Mouse (Mus musculus) lung, postnatal 36 days (tissue): ENCODE measurements around the gene Krtap19-2.

Experiments used
- DNase-seq: peaks from one replicate; pipeline ENCODE4 v3.0.0; 2022; ENCODE audit warnings: mixed read lengths

Gene Krtap19-2

DNA sequence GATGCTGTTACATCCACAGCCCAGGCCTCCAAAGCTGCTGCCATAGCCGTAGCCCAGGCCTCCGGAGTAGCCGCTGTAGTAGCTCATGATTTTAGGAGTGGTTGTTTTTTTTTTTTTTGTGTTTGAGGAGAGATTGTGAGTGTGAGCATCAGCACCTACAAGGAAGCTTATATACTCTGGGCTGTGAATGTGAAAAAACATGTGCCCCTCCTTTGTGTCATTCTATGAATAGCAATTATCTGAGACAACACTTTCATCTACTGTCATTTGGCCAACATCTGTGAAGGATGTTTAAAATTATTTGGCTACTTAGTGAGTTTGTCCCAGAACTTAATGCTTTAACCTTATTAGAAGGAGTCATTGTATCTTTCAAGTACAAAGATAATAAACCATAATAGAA lies at the start of gene Krtap19-2:
Gene Krtap19-2, minus strand, starts transcription at position 101 of the 400 bp plus-strand sequence.
- no peak for DNase-seq

DNA sequence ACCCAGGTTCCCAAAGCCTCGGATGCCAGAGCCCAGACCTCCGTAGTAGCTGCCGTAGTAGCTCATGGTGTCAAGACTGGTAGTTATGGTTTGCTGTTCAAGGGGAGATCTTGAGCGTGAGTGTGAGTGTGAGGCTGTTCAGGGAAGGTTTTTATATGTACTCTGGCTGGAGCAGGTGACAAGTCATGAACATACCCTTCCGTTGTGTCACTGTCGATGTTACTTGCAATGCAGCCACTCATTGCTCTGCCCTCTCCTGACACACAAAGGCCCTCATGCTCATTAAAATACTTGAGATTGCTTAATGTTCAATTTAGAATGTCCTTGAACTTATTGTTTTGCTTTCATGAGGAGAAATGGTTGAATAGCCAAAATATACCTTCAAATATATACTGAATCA lies 22.3 kb upstream of the Krtap19-2 start, which contains the start of gene Krtap19-5:
Gene Krtap19-5, minus strand, starts transcription at position 101 of the 400 bp plus-strand sequence.
- DNase-seq: no peak

DNA sequence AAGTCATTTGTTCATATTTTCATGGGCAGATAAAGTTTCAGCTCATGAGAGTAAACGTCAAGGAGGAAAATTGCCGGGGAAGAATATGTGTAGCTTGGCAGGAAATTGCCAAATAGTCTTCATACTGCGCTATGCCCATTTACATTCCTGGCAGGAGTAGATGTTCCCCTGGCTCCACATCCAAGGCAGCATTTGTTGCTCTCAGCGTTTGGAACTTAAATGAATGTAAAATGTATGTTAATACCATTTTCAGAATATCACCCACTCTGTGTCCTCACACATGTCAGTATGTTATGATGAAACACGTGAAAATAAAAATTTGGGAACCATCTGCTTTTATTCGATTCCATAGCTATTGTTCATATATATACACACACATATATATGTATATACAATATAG lies 12.8 kb upstream of the Krtap19-2 start:
- DNase-seq: no peak

DNA sequence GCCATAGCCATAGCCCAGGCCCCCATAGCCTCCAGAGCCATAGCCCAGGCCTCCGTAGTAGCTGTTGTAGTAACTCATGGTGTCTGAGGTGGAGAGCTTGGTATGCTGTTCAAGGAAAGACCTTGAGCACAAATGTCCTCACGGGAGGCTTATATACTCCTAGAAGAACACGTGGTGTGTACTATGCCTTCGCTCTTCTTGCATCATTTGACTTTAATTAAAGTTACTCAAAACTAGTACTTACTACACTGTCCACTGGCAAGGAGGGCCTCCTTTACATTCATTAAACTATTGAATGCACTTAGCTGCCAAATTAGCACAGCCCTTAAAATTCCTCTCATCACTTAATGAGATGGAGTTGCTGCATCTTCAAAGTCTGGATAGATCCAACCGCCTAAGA lies 10.9 kb upstream of the Krtap19-2 start, which contains the start of gene Krtap19-4:
Gene Krtap19-4, minus strand, starts transcription at position 101 of the 400 bp plus-strand sequence.
- no peak for DNase-seq

DNA sequence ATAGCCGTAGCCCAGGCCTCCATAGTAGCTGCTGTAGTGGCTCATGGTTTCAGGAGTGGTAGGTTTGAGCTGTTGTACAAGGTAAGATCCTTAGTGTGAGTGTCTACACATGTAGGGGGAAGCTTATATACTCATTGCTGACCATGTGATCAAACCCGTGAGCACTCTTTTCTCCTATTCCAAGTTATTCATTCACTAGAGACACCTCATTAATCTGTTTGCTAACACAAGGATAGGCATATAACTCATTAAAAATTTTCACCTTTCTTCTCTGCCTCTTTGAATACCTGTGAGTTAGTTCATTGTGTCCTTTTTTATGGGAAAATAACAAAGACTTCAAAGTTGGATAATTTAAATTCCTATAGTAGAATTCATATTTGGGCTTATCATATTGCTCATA lies 3.9 kb upstream of the Krtap19-2 start, which contains the start of gene Krtap19-3:
Gene Krtap19-3, minus strand, starts transcription at position 101 of the 400 bp plus-strand sequence.
- no peak for DNase-seq

DNA sequence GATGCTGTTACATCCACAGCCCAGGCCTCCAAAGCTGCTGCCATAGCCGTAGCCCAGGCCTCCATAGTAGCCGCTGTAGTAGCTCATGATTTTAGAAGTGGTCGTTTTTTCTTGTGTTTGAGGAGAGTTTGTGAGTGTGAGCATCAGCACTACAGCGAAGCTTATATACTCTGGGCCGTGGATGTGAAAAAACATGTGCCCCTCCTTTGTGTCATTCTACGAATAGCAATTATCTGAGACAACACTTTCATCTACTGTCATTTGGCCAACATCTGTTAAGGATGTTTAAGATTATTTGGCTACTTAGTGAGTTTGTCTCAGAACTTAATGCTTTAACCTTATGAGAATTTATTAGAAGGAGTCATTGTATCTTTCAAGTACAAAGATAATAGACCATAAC lies 4.8 kb downstream of the Krtap19-2 start, which contains the start of gene Krtap19-1:
Gene Krtap19-1, minus strand, starts transcription at position 101 of the 400 bp plus-strand sequence.
- DNase-seq: no peak

DNA sequence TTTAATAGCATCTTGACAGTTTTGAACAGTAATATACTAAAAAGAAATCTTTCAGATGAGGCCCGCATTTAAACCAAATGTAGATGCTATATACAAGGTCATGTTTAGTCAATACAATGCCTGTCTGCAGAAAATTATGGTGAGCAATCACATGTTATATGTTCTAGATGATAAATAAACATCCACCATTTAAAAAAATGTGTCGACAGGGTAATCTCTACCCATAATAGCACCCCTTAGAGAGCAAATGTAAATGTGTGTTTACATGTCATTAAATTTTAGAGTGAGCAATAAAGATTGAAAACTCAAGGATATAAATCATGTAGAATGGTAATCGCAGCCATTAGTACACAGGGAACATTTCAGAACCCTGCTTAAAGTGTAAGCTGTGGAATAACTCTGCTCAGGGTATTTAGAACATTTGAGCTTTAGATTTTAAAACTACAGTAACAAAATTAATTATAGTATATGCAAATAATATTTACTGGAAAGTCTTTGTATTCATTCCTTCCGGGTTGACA lies 9.1 kb downstream of the Krtap19-2 start:
- no peak for DNase-seq

DNA sequence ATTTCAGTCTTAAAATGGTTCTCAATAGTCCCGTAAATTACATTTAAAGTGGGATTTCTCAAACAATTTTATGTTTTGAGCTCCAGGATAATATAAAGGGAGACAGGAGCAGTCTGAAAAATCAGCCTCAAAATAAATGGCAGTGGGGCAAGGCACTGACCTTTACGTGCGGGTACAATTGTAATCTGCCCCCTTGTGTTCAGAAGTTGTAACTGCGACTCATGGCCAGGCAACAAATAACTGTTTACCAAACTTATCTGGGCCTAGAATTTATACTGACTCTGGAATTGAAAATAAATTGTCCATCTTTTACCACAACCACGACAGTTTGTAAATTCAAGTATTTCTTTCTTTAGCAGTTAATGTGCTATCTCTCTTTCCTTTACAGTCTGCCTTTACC lies 22.6 kb downstream of the Krtap19-2 start:
- DNase-seq: peak; percentile 2

DNA sequence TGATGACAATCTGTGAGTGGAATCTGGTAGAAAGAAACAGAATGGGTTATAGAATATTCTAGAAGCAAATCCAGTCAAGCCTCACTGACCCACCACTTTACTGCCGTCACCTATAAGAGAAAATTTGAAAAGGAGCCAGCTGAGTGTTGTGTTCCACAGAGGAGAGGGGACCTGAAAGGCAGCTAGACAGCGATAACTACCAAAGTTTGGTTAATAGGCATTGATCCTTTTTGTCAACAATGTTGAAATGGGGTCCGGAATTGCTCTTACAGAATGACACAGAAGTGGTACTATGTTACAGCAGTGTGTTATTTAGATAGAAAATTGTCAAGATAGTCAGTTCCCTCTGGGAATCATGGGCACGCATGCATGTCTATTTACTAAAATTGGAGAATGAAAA lies 25.5 kb downstream of the Krtap19-2 start:
- no peak for DNase-seq

DNA sequence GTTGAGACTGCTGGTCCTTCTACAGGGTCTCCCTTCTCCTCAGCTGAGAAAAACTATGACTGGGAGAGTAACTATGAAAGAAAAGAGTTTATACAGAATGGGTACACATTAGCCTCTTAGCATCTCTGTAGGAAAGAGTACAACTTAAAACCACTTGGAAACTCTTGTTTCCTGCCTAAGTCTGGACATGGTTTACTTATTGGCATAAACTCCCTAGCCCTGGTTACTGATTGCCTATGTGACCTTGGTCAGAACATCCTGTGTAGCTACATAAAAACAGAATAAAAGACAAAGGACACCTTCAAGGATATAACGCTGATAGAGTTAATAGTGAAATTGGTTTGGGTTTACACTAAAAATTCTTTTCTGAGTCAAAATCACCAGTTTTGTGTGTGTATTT lies 26.7 kb downstream of the Krtap19-2 start:
- no peak for DNase-seq

DNA sequence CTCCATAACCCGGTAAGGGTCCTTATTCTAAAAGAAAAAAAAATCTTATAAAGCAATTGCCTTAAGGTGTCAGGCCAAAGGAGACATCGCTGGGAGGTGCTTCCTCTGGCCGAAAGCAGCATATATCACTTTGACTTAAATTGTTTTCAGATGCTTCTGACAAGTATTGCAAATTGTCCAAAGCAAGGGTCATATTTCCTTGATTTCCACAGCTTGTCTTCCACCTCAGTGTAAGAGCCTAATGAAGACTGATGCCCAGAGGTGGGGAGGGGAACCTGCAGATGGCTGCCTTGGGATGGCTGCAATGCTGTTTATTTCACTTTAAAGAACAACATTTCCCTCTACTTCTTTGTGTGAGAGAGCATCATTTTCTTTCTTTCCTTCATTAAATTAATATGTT lies 47.1 kb downstream of the Krtap19-2 start:
- DNase-seq: no peak

DNA sequence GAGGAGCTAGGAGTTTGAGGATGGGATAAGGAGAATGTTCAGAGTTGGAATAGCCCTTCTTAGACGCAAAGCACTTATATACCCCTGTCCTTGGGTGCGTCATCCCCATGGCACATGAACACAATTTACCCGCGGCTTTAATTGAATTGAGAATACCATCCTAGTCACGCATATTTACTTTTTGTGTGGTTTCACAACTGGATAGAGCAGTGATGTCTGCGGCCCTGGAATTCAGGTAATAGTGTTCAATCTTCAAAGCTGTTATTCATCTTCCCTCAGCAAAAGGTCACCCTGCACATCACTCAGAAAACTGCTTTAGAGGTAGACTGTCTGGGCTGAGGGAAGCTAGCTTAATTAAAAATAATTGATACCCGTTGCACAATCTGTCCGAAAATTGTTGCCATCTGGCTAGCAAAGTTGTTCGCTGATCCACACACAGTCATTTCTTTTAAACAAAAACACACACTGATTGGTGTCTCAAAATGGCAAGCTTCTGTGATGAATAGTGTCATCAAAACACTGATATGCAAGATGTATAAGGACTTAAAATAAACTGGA lies 47.9 kb downstream of the Krtap19-2 start, which contains the start of gene Krtap14:
Gene Krtap14, minus strand, starts transcription at position 51 of the 558 bp plus-strand sequence.
- no peak for DNase-seq

DNA sequence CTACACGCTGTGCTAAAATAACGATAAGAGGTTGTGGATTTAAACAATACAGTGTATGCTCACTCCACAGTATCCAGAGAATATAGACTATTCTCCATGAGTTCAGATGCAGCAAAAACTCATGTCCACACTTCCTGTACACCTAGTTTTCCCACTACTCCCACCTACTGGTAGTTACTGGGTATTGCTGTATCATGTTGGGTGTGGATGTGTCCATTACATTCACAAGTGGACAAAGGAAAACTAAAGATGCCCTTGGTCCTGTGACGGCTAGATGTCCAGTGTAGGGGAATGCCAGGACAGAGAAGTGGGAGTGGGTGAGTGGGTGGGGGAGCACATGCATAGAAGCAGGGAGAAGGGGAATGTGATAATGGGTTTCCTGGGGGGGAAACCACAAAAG lies 50.3 kb downstream of the Krtap19-2 start:
- peak; percentile 29 for DNase-seq
